Mouse (Mus musculus) erythroblast, embryonic 14.5 days (primary cell): Measurements from ENCODE around the gene Zfp78.

ENCODE experiments used
- GATA1 ChIP-seq: IDR thresholded peaks from 2 replicates; pipeline ENCODE4 v1.6.1; 2012; ENCODE audit warnings: low read length, inconsistent platforms, mixed read lengths
- TAL1 ChIP-seq: IDR thresholded peaks from 3 replicates; pipeline ENCODE4 v1.6.1; 2012; ENCODE audit warnings: low read length, inconsistent platforms, mixed read lengths

DNA sequence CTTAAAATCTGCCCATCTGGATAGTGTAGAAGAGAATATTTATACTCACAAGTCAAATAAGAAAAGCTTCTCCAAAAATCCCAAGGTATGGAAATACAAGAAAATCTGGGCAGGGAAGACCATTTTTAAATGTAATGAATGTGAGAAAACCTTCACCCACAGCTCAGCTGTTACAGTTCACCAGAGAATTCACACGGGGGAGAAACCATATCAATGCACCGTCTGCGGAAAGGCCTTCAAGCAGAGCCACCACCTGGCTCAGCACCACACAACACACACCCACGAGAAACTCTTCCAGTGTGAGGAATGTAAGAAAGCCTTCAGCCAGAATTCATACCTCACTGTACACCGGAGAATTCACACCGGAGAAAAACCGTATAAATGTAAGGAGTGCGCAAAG, 15.4 kb downstream of the Zfp78 start:
- TF ChIP-seq TAL1 (no peak), GATA1 (no peak)
